Mouse (Mus musculus) gastrocnemius, adult 8-10 months (tissue): ENCODE data around the gene Tex13c1. TPM values are rescaled to one million over a fixed set of nuclear protein-coding genes. Genes with fewer than 3 reads are reported as not detected.

Source experiments
- DNase-seq, 2 experiments: peaks; one replicate each; pipeline ENCODE4 v3.0.0; 2022; ENCODE audit warnings: low spot score in 2 of 2
- total RNA-seq, 4 experiments: library from RNA; stranded (reverse); gene quantifications; 2 replicates each; pipeline ENCODE4 v1.2.4; 2022

Gene Tex13c1
- total RNA-seq: not detected

DNA sequence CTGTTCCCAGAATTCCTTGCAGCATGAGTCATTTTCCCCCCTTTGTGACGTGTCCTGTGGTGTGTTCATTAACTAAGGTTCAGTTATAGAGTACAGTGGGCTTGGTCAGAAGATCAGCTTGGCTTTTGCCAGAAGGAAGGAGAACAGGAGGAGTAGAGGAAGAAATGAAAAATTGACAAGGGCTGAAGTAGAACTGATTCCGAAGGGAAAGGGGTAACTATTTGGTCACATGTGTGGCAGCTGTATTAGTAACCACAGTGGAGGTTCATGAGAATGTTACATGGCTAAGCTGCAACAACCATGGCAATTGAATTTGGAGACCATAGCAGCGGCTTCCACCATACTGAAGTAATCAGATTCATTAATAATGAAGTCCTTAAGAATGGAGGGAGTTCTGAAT lies at the start of gene Tex13c1:
Tex13c1 (plus strand) TSS at position 301 of the 400 bp plus-strand sequence.
- DNase-seq: no peak

Other genes starting within 250 kb of the Tex13c1 start
- not detected for gene Tenm1, start 162.0 kb upstream of the Tex13c1 start, total RNA-seq